Mouse (Mus musculus) hindbrain, postnatal 0 days (tissue): ENCODE results near the gene Uroc1. TPM values are rescaled to one million over a fixed set of nuclear protein-coding genes. Genes with fewer than 3 reads are reported as not detected.

Experiments
- ATAC-seq: fragments of 200-750 bp; cut with Nextera tagmentation; 2 replicates; pipeline ENCODE4 v1.8.0; 2017; ENCODE audit warnings: mild to moderate bottlenecking, moderate TSS enrichment, moderate library complexity
- DNase-seq: peaks from one replicate; pipeline ENCODE4 v3.0.0-alpha.2; 2015; ENCODE audit warnings: low spot score
- H3K27ac ChIP-seq: fragments of 300-500 bp; sonication (generic); 2 replicates; pipeline ENCODE4 v1.5.1; 2014; ENCODE audit warnings: mild to moderate bottlenecking
- H3K27me3 ChIP-seq: fragments of 300-500 bp; sonication (generic); 2 replicates; pipeline ENCODE4 v1.6.1; 2014; ENCODE audit warnings: low read length, mixed read lengths; ENCODE audit not compliant: insufficient read depth
- H3K36me3 ChIP-seq: fragments of 300-500 bp; sonication (generic); 2 replicates; pipeline ENCODE4 v1.6.1; 2014; ENCODE audit warnings: low read length, mixed read lengths; ENCODE audit not compliant: insufficient read depth
- H3K4me1 ChIP-seq: fragments of 300-500 bp; sonication (generic); 2 replicates; pipeline ENCODE4 v1.6.1; 2014; ENCODE audit warnings: antibody characterized with exemption, low read length, mixed read lengths; ENCODE audit not compliant: insufficient read depth
- H3K4me2 ChIP-seq: fragments of 300-500 bp; sonication (generic); 2 replicates; pipeline ENCODE4 v1.6.1; 2014; ENCODE audit warnings: low read depth, mild to moderate bottlenecking, low read length, moderate library complexity, mixed read lengths
- H3K4me3 ChIP-seq: fragments of 300-500 bp; sonication (generic); 2 replicates; pipeline ENCODE4 v1.5.1; 2014; ENCODE audit warnings: low read length
- H3K9ac ChIP-seq: fragments of 300-500 bp; sonication (generic); replicated peaks from 2 replicates; pipeline ENCODE4 v1.6.1; 2014; ENCODE audit warnings: mild to moderate bottlenecking, low read length, moderate library complexity, mixed read lengths
- H3K9me3 ChIP-seq: fragments of 300-500 bp; sonication (generic); 2 replicates; pipeline ENCODE4 v1.6.1; 2016; ENCODE audit warnings: low read length, mixed read lengths
- CTCF ChIP-seq: IDR thresholded peaks from 2 replicates; pipeline ENCODE4 v1.5.1; 2016; ENCODE audit warnings: antibody characterized with exemption, control low read depth, low read depth
- WGBS: fragments of 180-500 bp; shearing (Covaris S2); extraction: QIAGEN DNeasy Blood & Tissue Kit; methylation state at CpG from one replicate; pipeline ENCODE4 v1.1.7; 2014; 5-methylcytosine and 5-hydroxymethylcytosine counted together
- polyA plus RNA-seq: library from polyadenylated mRNA; unstranded; fragments of >200 nt; fragmentation: Nextera tagmentation; extraction: Ambion mirVana; gene quantifications from 2 replicates; pipeline ENCODE4 v1.2.1, GENCODE M21; 2015
- total RNA-seq: library from RNA; depleted of rRNA; stranded (reverse); fragments of >200 nt; gene quantifications from 2 replicates; pipeline ENCODE4 v1.2.3, GENCODE M21; 2014

Uroc1 gene
- total and polyA plus RNA-seq, 2 experiments from 2014 or later: 0.04 TPM; not detected in 1

GRCm38 (mm10) chr6:90324463-90324862, 8.6 kb upstream of the Uroc1 start:
- Histone ChIP-seq H3K9me3 (no peaks in the 10 kb centered on the region), H3K4me2 (peak overlapping the region; percentile 44; the same call in 1 of the 2 replicates), H3K4me1 (no peaks in the 10 kb centered on the region; the same call in 1 of the 2 replicates), H3K36me3 (no peaks in the 10 kb centered on the region), H3K4me3 (no peak overlapping the region), H3K9ac (no peak overlapping the region), H3K27ac (no peak overlapping the region), H3K27me3 (no peaks in the 10 kb centered on the region)
- 68% methylated on average over 3 of the region's 3 CpGs for WGBS
- no peak for DNase-seq
- no peak for ATAC-seq
- no peak for TF ChIP-seq CTCF

DNA sequence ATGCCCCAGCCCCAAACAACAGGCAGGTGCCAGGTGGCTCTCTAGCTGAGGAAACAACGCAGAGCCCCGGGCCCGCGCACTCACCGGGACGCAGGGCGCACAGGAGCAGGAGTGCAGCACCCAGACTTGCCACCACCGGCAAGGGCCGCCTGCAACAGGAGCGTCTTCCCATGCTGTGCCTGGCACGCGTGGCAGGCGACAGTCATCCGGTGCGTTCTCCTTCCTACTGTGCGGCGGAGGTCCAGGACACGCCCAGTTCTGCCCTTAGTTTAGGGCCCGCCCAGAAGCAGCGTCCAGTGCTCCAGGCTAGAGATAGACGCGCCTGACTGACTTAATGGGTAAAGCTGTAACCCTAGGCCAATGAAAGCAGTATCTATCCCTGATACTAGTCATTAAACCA, 8.1 kb upstream of the Uroc1 start, which contains the start of gene Chst13:
Gene Chst13, minus strand, starts transcription at position 195 of the 400 bp plus-strand sequence.
- H3K4me2 ChIP-seq: peak within 1 kb of the TSS; percentile 44
- no peak within 1 kb of the TSS for H3K9ac ChIP-seq
- DNase-seq: no peak
- TF ChIP-seq CTCF: no peak
- ATAC-seq: no peak
- H3K4me3 ChIP-seq: no peak within 1 kb of the TSS
- H3K4me1 ChIP-seq: no peaks in the 10 kb centered on the region; the same call in 1 of the 2 replicates
- no peaks in the 10 kb centered on the region for H3K9me3 ChIP-seq
- H3K36me3 ChIP-seq: no peaks in the 10 kb centered on the region
- no peaks in the 10 kb centered on the region for H3K27me3 ChIP-seq
- 8% methylated on average over 22 of the region's 22 CpGs for WGBS
- no peak within 1 kb of the TSS for H3K27ac ChIP-seq

GRCm38 (mm10) chr6:90327670-90328069, 5.4 kb upstream of the Uroc1 start:
- TF ChIP-seq CTCF: peak; percentile 75
- Histone ChIP-seq H3K27ac (no peak overlapping the region), H3K4me3 (no peak overlapping the region), H3K27me3 (no peaks in the 10 kb centered on the region), H3K9ac (no peak overlapping the region), H3K36me3 (no peaks in the 10 kb centered on the region), H3K4me2 (no peak overlapping the region), H3K4me1 (no peaks in the 10 kb centered on the region; the same call in 1 of the 2 replicates), H3K9me3 (no peaks in the 10 kb centered on the region)
- DNase-seq: peak; percentile 68
- WGBS: 20% methylated on average over 6 of the region's 6 CpGs
- ATAC-seq: no peak

DNA sequence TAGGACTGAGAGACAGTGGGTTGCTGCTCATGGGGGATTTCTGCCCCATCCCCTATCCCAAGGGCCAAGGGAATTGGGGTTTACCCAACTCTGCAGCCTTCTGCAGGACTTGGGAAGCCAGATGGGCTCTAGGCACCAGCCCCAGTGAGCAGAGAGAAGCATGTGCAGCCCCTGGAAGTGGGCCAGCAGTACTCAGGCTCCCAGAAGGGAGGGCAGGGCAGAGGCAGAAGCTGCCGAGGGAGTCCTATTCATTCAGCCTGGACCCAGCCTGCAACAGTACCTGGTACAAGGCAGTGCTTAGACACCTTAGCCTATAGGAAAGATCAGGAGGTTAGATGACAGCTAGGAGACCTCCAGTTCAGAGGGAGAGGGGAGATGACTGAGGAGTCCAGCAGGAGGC, 3.1 kb upstream of the Uroc1 start:
- no peaks in the 10 kb centered on the region for H3K36me3 ChIP-seq
- WGBS: 25% methylated on average over 1 of the region's 1 CpGs
- H3K27me3 ChIP-seq: no peaks in the 10 kb centered on the region
- ATAC-seq (peak; percentile 84), DNase-seq (peak; percentile 82)
- H3K4me1 ChIP-seq: no peaks in the 10 kb centered on the region
- no peaks in the 10 kb centered on the region for H3K9me3 ChIP-seq
- TF ChIP-seq CTCF: no peak
- H3K9ac ChIP-seq: no peak overlapping the region
- no peak overlapping the region for H3K4me2 ChIP-seq
- H3K27ac ChIP-seq: no peak overlapping the region
- no peak overlapping the region for H3K4me3 ChIP-seq

- ATAC-seq: no peak
These were observed 1.2 kb downstream of the Uroc1 start for GRCm38 (mm10) chr6:90334244-90334643.

GRCm38 (mm10) chr6:90342343-90342742, 9.3 kb downstream of the Uroc1 start:
- Histone ChIP-seq H3K9me3 (no peaks in the 10 kb centered on the region), H3K9ac (no peak overlapping the region), H3K27ac (no peak overlapping the region), H3K4me1 (no peaks in the 10 kb centered on the region), H3K4me2 (no peak overlapping the region), H3K36me3 (no peaks in the 10 kb centered on the region), H3K27me3 (no peaks in the 10 kb centered on the region), H3K4me3 (no peak overlapping the region)
- TF ChIP-seq CTCF: no peak
- 67% methylated on average over 2 of the region's 2 CpGs for WGBS
- DNase-seq (peak; percentile 23), ATAC-seq (peak; percentile 27; the same call in 1 of the 2 replicates)

More at GRCm38 (mm10) chr6:90334244-90334643, 1.2 kb downstream of the Uroc1 start:
- TF ChIP-seq CTCF: no peak
- Histone ChIP-seq H3K9me3 (no peaks in the 10 kb centered on the region), H3K27me3 (no peaks in the 10 kb centered on the region), H3K4me3 (no peak overlapping the region), H3K9ac (no peak overlapping the region), H3K4me2 (no peak overlapping the region), H3K4me1 (no peaks in the 10 kb centered on the region), H3K27ac (no peak overlapping the region), H3K36me3 (no peaks in the 10 kb centered on the region)
- WGBS: 86% methylated on average over 3 of the region's 3 CpGs
- DNase-seq: no peak

GRCm38 (mm10) chr6:90347183-90347582, 14.1 kb downstream of the Uroc1 start:
- no peaks in the 10 kb centered on the region for H3K27me3 ChIP-seq
- no peak overlapping the region for H3K27ac ChIP-seq
- H3K4me2 ChIP-seq: no peak overlapping the region
- no peak overlapping the region for H3K9ac ChIP-seq
- 79% methylated on average over 4 of the region's 4 CpGs for WGBS
- DNase-seq (no peak), ATAC-seq (no peak)
- no peak overlapping the region for H3K4me3 ChIP-seq
- no peaks in the 10 kb centered on the region for H3K36me3 ChIP-seq
- H3K4me1 ChIP-seq: no peaks in the 10 kb centered on the region
- H3K9me3 ChIP-seq: no peaks in the 10 kb centered on the region
- TF ChIP-seq CTCF: no peak
